Mouse (Mus musculus) testis, postnatal 10 days (tissue): ENCODE data around the gene Megf6.

Experiments used
- DNase-seq: peaks from one replicate; pipeline ENCODE4 v3.0.0; 2021; ENCODE audit warnings: low spot score

Megf6 gene

GRCm38 (mm10) chr4:154159961-154160537 is 10.5 kb upstream of the Megf6 start:
- DNase-seq = no peak

GRCm38 (mm10) chr4:154160538-154161390 is 9.8 kb upstream of the Megf6 start, which contains the start of gene Tprgl:
Gene Tprgl (minus strand): TSS chr4:154160666.
- DNase-seq = peak; percentile 99

DNA sequence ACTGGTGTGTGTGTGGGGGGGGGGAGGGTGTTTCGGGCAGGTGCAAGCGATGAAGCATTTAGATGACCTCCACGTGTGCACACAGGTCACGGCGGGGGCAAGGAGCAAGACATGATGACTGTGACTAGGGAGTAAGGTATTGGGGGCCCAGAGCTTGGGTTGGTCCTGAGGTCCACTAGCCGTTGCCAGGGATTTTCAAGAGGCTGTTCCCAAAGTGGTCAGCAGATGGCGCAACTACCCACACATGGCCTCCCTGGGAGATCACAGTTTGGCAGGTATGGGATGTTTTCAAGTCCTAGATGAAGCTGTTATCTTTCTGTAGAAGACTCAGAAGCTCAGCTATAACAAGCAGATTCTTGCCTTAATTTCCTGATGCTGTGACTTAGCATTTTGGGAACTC is 7.2 kb upstream of the Megf6 start:
- DNase-seq = peak; percentile 88

DNA sequence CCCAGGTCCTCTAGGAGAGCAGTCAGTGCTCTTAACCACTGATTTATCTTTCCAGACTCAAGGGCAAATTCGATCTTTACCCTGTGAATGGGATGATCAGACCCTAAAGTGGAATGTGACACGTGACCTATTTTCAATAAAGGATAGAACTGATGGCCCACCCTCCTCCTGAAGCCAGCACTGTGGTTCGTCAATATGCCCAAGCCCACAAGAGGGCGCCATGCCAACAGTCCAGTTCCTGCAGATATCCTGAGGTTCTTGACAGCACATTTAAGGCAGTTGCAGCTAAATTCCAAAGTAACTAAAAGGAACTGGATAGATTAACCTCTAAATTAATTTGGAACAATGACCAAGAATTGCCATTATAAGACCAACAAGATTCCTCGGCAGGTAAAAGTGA is 3.5 kb upstream of the Megf6 start:
- peak; percentile 88 for DNase-seq

GRCm38 (mm10) chr4:154170021-154170420 is 509 bp upstream of the Megf6 start:
- DNase-seq = no peak

DNA sequence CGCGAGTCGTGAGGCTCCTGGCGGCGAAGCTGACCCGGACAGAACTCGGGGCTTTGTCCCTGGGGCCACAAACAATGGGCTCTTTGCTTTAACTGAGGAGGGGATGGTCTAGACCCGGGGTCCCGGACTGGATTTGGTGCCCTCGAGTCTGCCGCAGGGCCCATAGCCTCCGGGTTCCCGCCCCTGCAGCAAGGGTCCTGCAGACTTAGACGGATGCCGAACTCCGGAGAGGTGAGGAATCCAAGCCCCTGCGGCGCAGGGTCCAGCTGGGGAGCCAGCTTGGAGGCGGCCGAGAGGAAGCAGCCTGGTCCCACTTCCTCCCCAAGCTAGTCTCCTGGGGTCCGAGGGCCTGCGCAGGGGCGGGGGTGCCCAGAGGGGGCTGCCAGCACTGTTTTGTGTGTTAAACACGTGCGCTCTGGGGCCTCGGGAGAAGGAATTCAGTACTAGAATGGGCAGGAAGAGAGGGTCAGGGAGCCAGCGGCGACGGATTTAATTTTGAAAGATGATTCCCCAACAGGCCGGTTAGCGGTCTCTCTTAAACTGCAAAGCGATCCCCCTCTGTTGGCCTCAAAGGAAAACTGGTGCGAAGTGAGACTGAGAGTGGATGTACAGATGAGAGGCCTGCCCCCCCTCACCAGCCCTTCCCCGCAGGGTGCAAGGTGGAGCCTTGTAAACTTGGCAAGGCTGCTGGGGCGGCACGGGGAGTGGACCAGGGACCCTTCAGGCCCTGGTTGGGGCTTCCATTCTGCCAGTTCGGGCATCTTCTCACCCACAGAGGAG is 811 bp downstream of the Megf6 start:
- no peak for DNase-seq

DNA sequence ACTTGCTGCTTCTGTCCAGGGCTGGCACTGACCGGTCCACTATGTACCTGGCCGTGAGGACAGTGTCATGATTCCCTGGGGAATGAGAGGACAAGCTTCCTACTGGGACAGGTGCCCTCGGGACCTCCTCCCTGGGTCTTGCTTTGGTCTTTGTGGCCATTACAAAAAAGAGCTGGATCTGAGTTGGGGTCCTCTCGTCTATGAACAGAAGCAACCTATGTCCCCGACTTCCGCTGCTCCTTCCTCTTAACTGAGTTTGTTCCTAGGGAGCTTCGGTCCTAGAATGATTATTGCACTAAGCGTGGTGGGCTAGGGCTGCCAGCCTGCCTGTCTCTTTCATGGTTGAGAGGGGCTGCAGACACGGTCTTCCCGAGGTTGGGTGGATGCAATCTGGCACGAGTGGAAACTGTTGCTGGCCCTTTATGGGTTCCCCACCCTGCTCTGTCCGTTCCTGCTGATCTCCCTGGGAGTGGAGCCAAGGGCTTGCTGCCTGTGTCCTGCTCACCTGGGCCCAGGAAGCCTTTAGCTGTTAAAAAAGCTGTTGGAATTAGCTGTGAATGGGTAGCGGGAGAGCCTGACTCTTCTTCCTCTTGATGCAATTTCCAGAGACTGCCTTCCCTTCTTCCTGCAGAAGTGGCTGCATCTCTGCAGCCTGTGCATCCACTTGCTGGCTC is 1.5 kb downstream of the Megf6 start:
- no peak for DNase-seq

GRCm38 (mm10) chr4:154177257-154177656 is 6.7 kb downstream of the Megf6 start:
- no peak for DNase-seq

DNA sequence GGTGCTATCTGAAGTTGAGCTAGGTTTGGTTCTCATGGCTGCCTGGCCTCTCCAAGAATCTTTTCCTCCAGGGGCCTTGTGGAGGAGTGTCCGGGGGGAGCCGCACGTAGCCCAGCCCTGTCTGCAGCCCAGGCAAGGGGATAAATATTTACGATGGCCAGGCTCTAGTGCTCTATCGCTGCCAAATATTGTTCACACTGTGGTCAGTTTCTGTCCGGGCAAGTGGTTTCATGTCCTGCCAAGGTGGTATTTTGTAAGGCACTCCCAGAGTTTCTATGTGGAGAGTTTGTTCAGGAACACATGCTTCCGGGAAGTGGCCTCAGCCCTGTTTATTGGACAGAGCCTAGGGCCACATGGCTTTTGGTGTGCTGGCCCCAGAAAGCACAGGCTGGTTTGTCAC is 10.5 kb downstream of the Megf6 start:
- DNase-seq = no peak

GRCm38 (mm10) chr4:154183566-154183965 is 13.0 kb downstream of the Megf6 start:
- no peak for DNase-seq

DNA sequence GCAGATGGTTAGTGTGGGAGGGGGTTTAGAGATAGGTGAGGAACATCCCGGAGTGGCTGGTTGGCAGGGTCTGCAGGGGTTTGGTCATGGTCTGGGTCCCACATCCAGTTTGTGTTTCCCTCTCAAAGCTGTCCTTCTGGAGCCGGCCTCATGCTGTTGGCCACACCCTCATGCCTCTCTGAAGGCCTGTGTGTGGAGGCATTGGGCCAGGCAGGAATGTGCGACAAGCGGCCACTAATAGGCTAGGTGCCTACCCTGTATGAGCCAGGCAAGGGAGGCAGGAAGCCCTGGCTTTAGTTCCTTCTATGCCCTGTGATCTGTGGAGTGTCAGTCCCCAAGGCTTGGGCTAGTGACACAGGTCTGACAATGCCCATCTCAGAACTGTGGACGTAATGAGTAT is 14.5 kb downstream of the Megf6 start:
- DNase-seq = no peak

GRCm38 (mm10) chr4:154186002-154186537 is 15.5 kb downstream of the Megf6 start:
- no peak for DNase-seq

DNA sequence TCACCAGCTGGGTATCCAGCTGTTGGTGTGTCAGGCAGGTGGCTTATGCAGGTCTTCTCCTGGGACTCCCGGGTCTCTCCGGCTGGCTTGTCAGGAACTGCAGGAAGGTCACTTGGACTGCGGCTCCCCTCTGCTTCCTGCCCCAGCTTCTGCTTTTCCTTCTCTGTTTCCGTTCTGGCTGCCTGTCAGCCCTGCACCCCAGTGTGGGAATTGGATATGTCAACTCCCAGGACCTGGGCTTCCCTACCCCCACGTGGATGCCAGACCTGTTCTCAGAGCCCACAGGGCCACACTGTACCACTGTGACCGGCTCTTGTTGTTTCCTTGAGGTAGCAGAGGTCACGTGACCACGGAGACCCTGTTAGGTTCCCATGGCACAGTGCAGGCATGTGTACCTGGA is 18.4 kb downstream of the Megf6 start:
- no peak for DNase-seq

DNA sequence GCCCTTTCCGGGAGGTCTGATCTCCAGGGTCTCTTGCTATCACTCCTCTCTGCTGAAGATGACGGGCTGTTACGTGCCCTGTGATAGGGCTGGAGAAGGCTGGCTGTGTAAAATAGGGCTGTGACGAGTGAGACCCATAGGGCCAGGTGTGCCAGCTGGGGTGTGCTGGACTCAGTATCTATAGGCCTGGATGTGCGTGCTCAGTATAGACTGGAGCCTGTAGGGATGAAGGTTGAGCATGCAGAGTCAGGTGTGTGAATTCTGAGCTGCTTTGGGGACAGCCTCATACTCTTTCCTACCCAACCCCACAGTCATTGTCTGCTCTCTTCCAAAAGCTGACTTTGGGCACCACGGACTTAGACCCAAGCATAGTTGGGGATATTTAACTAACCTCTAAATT is 27.4 kb downstream of the Megf6 start:
- no peak for DNase-seq

GRCm38 (mm10) chr4:154198377-154198961 is 27.9 kb downstream of the Megf6 start:
- DNase-seq = no peak

- no peak for DNase-seq
Observed at GRCm38 (mm10) chr4:154201511-154201910, 31.0 kb downstream of the Megf6 start.

GRCm38 (mm10) chr4:154204532-154204931 is 34.0 kb downstream of the Megf6 start:
- DNase-seq = no peak

- DNase-seq = no peak
Observed at GRCm38 (mm10) chr4:154205392-154205791, 34.9 kb downstream of the Megf6 start.

- DNase-seq = peak; percentile 76
Observed at GRCm38 (mm10) chr4:154207261-154207660, 36.7 kb downstream of the Megf6 start.

GRCm38 (mm10) chr4:154209054-154209453 is 38.5 kb downstream of the Megf6 start:
- DNase-seq = no peak

- no peak for DNase-seq
Observed at GRCm38 (mm10) chr4:154209825-154210224, 39.3 kb downstream of the Megf6 start.

- no peak for DNase-seq
Observed at GRCm38 (mm10) chr4:154211459-154211858, 40.9 kb downstream of the Megf6 start.
